Mouse (Mus musculus) C2C12 (cell line): ENCODE data around the gene Tgfb2. TPM values are rescaled to one million over a fixed set of nuclear protein-coding genes. Genes with fewer than 3 reads are reported as not detected.
A peak's percentile ranks its signal among the peaks of the same experiment; 100 is the strongest.

ENCODE experiments used
- H3K27me3 ChIP-seq: one replicate; pipeline ENCODE4 v1.6.1; 2011; ENCODE audit not compliant: control insufficient read depth, insufficient read depth, insufficient read length
- H3K36me3 ChIP-seq: one replicate; pipeline ENCODE4 v1.6.1; 2011; ENCODE audit not compliant: control insufficient read depth, insufficient read depth
- H3K4me3 ChIP-seq: one replicate; pipeline ENCODE4 v1.5.1; 2011; ENCODE audit warnings: mild to moderate bottlenecking, control low read depth; ENCODE audit not compliant: poor library complexity, insufficient read depth, severe bottlenecking
- H3K79me2 ChIP-seq: one replicate; pipeline ENCODE4 v1.6.1; 2011; ENCODE audit not compliant: control insufficient read depth, insufficient read depth
- H3K79me3 ChIP-seq: one replicate; pipeline ENCODE4 v1.6.1; 2011; ENCODE audit warnings: low read depth, control low read depth
- H3ac ChIP-seq: one replicate; pipeline ENCODE3; 2011; ENCODE audit warnings: low read depth; ENCODE audit not compliant: control insufficient read depth, insufficient read length
- CEBPB ChIP-seq: IDR thresholded peaks from one replicate; pipeline ENCODE4 v1.6.1; 2011; ENCODE audit warnings: low read depth, mild to moderate bottlenecking, control low read depth, moderate library complexity
- CTCF ChIP-seq: IDR thresholded peaks from one replicate; pipeline ENCODE4 v1.5.1; 2011; ENCODE audit not compliant: control insufficient read depth, insufficient read depth, insufficient read length
- FOSL1 ChIP-seq: IDR thresholded peaks from one replicate; pipeline ENCODE4 v1.8.0; 2011; ENCODE audit warnings: mild to moderate bottlenecking, low read length; ENCODE audit not compliant: poor library complexity, insufficient read depth, severe bottlenecking
- MAX ChIP-seq: IDR thresholded peaks from one replicate; pipeline ENCODE4 v1.6.1; 2011; ENCODE audit warnings: mild to moderate bottlenecking, control low read depth
- MYOD1 ChIP-seq: IDR thresholded peaks from one replicate; pipeline ENCODE4 v1.6.1; 2011; ENCODE audit warnings: low read depth; ENCODE audit not compliant: control insufficient read depth, insufficient read length
- MYOG ChIP-seq: IDR thresholded peaks from one replicate; pipeline ENCODE4 v1.6.1; 2011; ENCODE audit not compliant: control insufficient read depth, insufficient read length; ENCODE audit errors: extremely low read depth
- USF1 ChIP-seq: IDR thresholded peaks from one replicate; pipeline ENCODE4 v1.6.1; 2011; ENCODE audit warnings: low read depth, mild to moderate bottlenecking, control low read depth, moderate library complexity
- polyA plus RNA-seq: library from polyadenylated mRNA; unstranded; fragments of >200 nt; fragmentation: generic; extraction: Trizol; gene quantifications from one replicate; pipeline ENCODE4 v1.2.1, GENCODE M21; 2012; ENCODE audit warnings: missing spikeins

The Tgfb2 gene
- polyA plus RNA-seq, 1 experiment: 1.8 TPM

DNA sequence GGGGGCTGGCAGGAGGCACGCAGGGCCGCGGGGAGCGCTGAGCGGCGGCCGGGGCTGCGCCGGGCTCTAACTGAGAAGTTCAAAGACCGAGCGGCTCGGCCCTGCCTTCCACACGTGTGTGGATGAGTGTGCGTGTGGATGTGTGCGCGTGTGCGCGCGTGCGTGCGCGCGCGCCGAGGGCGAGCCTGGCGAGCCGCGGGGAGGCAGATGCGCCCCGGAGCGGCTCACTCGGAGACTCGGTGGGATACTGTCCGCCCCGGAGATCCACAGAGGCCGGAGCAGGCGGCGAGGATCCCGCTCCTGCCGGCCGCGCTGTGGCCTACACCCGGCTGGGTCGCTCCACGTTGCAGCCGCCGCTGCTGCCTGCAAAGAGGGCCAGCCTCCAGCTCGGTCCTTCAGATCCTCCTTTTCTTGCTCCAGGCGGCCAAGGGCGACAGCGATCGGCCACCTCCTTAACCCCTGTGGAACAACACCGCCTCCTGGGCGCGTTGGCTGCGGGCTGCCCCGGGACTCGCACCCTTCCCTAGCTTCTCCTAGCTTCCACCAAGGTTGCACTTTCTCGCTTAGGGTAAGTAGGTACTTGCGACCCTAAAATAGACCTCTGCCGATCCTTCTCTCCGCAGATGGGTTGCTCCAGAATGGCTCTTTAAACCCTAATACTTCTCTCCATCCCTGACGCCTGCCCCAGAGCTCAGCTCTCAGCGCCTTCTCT lies 430 bp downstream of the Tgfb2 start:
- H3K36me3 ChIP-seq: no peaks in the 10 kb centered on the region
- no peak for TF ChIP-seq CEBPB
- no peak for TF ChIP-seq USF1
- TF ChIP-seq FOSL1: no peak
- TF ChIP-seq CTCF: peak; percentile 25
- TF ChIP-seq MYOD1: no peak
- TF ChIP-seq MYOG: no peak
- TF ChIP-seq MAX: peak; percentile 77
- H3K4me3 ChIP-seq: peak overlapping the region; percentile 52
- peak overlapping the region; percentile 86 for H3ac ChIP-seq
- no peaks in the 10 kb centered on the region for H3K27me3 ChIP-seq
- H3K79me2 ChIP-seq: peaks cover 8% of the 10 kb centered on the region
- no peaks in the 10 kb centered on the region for H3K79me3 ChIP-seq

DNA sequence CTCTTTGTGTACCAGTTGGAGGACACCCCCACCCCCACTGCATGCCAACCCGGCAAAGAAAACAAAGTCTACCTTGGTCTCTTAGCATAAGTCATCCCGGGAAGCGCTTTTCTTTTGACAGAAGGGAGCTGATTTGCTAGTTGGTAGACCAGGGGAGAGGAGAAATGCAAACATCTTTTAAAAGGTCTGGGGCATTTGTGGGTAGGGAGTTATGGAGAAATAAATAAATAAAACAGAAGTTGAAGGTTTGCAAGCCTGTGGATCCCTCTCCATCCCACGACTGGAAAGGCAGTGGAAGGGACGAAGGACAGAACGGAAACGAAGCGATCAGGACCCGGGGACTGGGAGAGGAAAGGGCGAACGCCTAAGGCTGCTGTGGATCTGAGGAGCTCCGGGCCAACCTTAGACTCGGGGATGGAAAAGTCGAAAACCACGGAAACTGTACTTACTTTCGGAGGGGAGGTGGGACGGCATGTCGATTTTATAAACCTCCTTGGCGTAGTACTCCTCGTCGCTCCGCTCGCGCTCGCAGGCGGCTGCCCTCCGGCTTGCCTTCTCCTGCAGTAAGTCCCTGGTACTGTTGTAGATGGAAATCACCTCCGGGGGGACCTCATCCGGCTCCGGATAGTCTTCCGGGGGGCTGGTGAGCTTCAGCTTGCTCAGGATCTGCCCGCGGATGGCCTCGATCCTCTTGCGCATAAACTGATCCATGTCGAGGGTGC lies 1.6 kb downstream of the Tgfb2 start:
- Histone ChIP-seq H3K4me3 (peak overlapping the region; percentile 52), H3ac (peak overlapping the region; percentile 68), H3K79me3 (no peaks in the 10 kb centered on the region), H3K27me3 (no peaks in the 10 kb centered on the region), H3K79me2 (peaks cover 8% of the 10 kb centered on the region), H3K36me3 (no peaks in the 10 kb centered on the region)
- no peak for TF ChIP-seq FOSL1
- no peak for TF ChIP-seq MYOD1
- TF ChIP-seq USF1: no peak
- TF ChIP-seq CEBPB: no peak
- TF ChIP-seq MAX: no peak
- no peak for TF ChIP-seq MYOG
- no peak for TF ChIP-seq CTCF

DNA sequence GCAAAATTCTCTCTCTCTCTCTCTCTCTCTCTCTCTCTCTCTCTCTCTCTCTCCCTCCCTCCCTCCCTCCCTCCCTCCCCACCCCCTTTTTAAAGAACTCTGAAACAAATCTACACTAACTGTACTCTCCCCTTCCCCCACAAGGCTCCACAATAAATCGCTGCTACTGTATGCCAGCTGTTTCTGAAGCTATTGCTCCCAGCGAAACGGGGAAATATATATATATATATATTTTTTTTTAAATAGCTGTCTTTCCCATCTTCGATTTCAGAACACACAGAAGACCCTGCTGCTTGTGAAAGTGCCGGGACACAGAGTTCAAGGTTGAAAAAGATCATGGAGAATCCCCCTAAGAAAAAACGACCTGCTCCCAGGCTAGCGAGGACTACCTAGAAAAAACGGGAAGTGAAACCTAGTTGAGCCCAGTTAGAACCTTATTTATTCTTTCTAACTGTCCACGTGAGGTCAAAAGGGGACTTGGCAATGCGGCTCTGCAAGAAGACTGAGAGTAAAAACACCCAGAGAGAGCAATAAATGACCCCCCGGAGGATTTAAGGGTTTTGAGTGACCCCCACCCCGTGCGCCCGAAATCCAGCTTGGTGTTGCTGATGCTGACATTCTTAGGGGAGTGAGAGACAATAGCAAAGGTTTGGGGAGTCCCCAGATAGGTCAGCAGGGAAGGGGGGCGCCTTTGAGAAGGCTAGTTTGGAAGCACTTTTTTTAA lies 2.4 kb downstream of the Tgfb2 start:
- H3K4me3 ChIP-seq: peak overlapping the region; percentile 52
- no peaks in the 10 kb centered on the region for H3K27me3 ChIP-seq
- peaks cover 8% of the 10 kb centered on the region for H3K79me2 ChIP-seq
- TF ChIP-seq MYOG: no peak
- TF ChIP-seq USF1: no peak
- TF ChIP-seq FOSL1: no peak
- no peak for TF ChIP-seq MYOD1
- no peak for TF ChIP-seq CEBPB
- no peak for TF ChIP-seq MAX
- no peak for TF ChIP-seq CTCF
- no peaks in the 10 kb centered on the region for H3K36me3 ChIP-seq
- peak overlapping the region; percentile 35 for H3ac ChIP-seq
- H3K79me3 ChIP-seq: no peaks in the 10 kb centered on the region

DNA sequence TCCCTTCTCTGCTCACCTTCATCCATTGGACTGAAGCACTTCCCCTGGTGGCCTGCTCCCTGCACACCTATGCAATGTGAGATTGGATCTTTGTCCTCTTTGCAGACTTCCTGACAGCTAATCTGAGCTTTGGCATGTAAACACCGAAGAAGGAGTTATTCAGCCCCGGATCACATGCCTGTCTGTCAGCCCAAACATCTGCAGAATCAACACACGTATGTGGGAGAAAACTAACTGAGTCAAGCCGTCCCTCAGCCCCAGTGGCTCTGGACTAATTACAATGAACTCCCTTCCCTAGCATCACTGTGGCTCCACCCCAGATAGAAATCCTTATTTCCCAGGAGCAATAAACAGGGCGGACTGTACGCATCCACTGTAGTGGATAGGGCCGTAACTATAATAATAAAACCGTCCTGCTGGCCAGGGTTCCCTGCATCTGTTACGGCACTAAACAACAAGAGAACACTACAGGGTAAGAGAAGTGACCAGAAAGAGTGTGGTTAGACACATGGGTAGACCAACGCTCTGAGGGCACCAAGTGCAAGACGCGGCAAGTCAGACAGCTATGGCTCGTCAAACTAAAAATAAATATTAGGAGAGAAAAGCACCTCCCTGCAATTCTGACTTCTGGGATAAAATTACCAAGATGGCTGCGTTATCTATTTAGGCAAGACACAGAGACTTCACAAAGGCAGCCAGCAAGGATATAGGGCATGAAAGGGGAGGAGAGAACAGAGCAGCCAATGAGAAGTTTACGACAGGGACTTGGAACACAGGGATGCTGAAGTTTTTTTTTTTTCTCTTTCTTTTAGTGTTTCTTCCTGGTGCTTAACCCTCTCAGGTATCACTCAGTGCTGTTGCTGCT lies 3.2 kb downstream of the Tgfb2 start:
- no peaks in the 10 kb centered on the region for H3K27me3 ChIP-seq
- no peaks in the 10 kb centered on the region for H3K79me3 ChIP-seq
- no peak for TF ChIP-seq MYOG
- no peak for TF ChIP-seq USF1
- TF ChIP-seq CEBPB: no peak
- no peak for TF ChIP-seq MYOD1
- TF ChIP-seq FOSL1: no peak
- TF ChIP-seq CTCF: no peak
- no peak for TF ChIP-seq MAX
- no peaks in the 10 kb centered on the region for H3K36me3 ChIP-seq
- no peak overlapping the region for H3K4me3 ChIP-seq
- H3K79me2 ChIP-seq: peaks cover 8% of the 10 kb centered on the region
- H3ac ChIP-seq: peak overlapping the region; percentile 61

DNA sequence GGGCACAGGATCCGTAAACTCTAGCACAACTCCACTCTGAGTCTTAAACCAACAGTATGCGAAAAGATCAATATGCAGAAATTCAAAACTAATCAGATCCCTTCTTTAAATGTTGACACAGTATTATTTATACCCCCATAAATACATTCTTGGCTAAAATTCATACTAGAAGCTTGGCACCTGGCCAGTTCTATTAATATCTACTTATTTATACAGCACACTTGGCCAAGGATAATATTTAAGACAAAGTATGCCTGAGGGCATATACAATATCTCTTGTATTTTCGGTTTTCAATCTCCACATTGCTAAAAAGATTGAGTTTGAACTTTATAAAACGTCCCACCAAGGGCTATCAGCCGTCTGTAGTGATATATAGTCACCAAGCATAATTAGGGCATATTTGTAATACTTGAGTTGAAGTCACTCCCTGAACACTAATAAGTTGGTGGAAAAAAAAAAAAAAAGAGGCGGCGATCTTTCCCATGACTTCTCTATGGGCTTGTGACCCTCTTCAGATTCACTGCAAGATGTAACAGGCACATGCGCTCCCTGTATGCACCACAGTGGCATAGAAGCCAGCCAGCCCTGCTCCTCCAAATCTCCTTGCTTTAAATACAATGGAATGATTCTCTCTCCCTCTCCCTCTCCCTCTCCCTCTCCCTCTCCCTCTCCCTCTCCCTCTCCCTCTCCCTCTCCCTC lies 4.4 kb downstream of the Tgfb2 start:
- no peaks in the 10 kb centered on the region for H3K27me3 ChIP-seq
- H3K79me3 ChIP-seq: peaks cover 1% of the 10 kb centered on the region
- no peak for TF ChIP-seq MYOD1
- TF ChIP-seq MYOG: no peak
- no peak for TF ChIP-seq USF1
- TF ChIP-seq CEBPB: no peak
- no peak for TF ChIP-seq CTCF
- TF ChIP-seq FOSL1: no peak
- no peak for TF ChIP-seq MAX
- H3K36me3 ChIP-seq: no peaks in the 10 kb centered on the region
- H3ac ChIP-seq: no peak overlapping the region
- H3K4me3 ChIP-seq: no peak overlapping the region
- peaks cover 8% of the 10 kb centered on the region for H3K79me2 ChIP-seq
